Mouse (Mus musculus): ENCODE measurements around the gene Glce. TPM values are rescaled to one million over a fixed set of nuclear protein-coding genes. Genes with fewer than 3 reads are reported as not detected.

The Glce gene
- polyA plus RNA-seq, 1 experiment from 2014 or later: 20.6 TPM

Small RNAs within 50 kb of the gene (microRNA-seq; reads per million reads assigned to microRNA genes)
- gene Mir5133: 1.7 reads per million, percentile 5 among the genes with 10 or more reads in this experiment

Other genes starting within 250 kb of the Glce start
- gene Rplp1, start 208.1 kb downstream of the Glce start, polyA plus RNA-seq (2015; fragmentation: Nextera tagmentation; extraction: Ambion mirVana): 1,273 and 1,285 TPM in 2 replicates
- 122 and 129 TPM in 2 replicates for gene Kif23, start 175.9 kb downstream of the Glce start, polyA plus RNA-seq (2015; fragmentation: Nextera tagmentation; extraction: Ambion mirVana)
- 50.4 and 53.4 TPM in 2 replicates for gene Paqr5, start 95.8 kb downstream of the Glce start, polyA plus RNA-seq (2015; fragmentation: Nextera tagmentation; extraction: Ambion mirVana)
- gene Spesp1, start 159.6 kb upstream of the Glce start, polyA plus RNA-seq (2015; fragmentation: Nextera tagmentation; extraction: Ambion mirVana): not detected in 2 replicates
- 196 and 238 TPM in 2 replicates for gene Anp32a, start 218.6 kb upstream of the Glce start, polyA plus RNA-seq (2015; fragmentation: Nextera tagmentation; extraction: Ambion mirVana)

Data from kidney, embryonic 16.5 days (tissue).